Mouse (Mus musculus) cerebellum, adult 11-12 months (tissue): ENCODE measurements around the gene Tbl2.
A peak's percentile ranks its signal among the peaks of the same experiment; 100 is the strongest.

Experiments used
- DNase-seq: peaks from one replicate; pipeline ENCODE4 v3.0.0; 2022

The Tbl2 gene

DNA sequence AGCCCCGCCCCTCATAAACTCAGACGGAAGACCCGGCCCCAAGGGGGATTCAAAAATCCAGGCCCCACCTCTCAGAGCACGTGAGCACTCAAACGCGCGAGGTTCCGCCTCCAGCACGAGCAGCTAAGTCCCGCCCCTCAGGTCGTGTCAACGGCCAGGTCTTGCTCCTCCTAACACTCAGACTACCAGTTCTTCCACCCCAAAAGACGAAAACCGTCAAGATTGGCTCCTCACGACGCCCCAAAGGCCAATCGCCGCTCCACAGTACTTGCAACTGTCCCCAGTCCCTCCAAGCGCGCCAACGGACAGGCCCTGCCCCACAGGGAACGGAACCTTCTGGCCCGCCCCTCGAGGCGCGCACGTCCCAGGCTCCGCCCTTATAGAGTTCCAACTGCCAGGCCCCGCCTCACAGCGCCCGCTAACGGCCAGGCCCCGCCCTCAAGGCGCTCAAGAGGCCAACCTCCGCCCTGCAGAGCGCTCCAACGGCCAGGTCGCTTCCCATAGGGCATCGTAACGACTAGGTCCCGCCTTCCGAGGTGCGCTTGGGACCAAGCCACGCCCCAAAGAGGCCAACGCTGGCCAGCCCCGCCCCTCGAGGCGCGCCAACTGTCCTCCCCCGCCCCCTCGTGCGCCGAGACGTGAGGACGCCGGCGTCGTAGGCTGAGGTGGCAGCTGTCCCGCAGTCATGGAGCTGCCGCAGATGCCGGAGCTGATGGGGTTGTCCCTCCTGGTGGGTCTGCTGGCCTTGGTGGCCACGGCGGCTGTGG is at the start of gene Tbl2:
TSS of gene Tbl2 (plus strand) at position 605 of the 767 bp plus-strand sequence.
- peak; percentile 99 for DNase-seq

DNA sequence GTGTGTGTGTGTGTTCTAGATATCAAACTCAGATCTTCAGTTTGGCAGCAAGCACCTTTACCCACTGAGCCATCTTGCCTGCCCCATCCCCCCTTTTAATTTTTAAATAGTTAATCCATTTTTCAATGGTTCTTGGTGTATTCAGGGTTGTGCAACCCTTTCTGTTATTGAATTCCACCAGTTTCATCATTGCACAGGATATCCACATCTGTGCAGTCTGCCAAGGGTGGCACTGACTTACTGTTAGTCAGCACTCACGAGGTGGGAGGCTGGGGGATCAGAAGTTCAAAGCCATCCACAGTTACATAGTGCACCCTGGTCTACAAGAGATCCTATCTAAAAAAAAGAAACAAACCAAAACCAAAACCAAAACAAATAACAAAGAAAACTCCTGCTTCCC is 48.5 kb upstream of the Tbl2 start:
- DNase-seq = no peak

DNA sequence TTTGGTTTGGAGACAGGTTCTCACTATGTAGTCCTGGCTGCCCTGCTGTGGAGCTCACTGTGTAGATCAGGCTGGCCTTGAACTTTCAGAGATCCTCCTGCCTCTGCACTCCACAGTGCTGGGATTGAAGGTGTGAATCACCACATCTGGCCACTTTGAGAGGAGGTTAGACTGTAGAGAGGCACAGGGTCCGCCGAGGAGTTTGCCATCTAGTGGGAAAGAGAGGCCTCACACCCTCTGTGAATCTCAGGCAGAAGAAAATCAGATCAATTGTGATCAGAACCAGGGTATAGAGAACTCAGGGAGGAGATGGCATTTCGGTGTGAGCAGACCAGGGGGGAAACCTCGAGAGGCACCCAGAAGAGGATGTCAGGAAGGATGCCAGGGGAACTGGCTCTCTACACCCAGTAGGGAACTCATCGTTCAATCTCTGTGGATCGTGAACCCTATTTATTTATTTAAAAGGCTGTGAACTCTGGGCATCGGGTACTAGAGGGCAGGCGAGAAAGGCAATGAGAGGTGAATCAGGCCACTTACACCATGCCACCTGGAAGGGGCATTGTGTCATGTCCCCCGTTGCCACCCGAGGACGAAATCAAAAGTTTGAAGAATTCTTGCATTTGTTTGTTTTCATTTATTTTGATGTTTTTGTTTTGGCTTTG is 45.3 kb upstream of the Tbl2 start:
- DNase-seq = no peak

DNA sequence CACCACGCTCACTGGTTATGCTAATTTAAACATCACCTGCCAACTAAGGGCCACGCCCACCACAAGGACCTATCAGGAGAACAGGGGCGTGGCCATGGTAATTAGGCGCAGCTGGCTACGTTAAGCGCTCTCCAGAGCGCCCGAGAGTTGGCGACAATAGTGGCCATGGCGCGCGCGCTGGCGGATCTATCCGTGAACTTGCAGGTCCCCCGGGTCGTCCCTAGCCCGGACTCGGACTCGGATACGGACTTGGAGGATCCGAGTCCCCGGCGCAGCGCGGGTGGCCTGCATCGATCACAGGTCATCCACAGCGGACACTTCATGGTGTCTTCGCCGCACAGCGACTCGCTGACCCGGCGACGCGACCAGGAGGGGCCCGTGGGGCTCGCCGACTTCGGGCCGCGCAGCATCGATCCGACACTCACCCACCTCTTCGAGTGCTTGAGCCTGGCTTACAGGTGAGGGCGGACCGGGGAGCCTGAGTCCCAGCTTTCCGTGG is 42.6 kb upstream of the Tbl2 start:
- peak; percentile 36 for DNase-seq

DNA sequence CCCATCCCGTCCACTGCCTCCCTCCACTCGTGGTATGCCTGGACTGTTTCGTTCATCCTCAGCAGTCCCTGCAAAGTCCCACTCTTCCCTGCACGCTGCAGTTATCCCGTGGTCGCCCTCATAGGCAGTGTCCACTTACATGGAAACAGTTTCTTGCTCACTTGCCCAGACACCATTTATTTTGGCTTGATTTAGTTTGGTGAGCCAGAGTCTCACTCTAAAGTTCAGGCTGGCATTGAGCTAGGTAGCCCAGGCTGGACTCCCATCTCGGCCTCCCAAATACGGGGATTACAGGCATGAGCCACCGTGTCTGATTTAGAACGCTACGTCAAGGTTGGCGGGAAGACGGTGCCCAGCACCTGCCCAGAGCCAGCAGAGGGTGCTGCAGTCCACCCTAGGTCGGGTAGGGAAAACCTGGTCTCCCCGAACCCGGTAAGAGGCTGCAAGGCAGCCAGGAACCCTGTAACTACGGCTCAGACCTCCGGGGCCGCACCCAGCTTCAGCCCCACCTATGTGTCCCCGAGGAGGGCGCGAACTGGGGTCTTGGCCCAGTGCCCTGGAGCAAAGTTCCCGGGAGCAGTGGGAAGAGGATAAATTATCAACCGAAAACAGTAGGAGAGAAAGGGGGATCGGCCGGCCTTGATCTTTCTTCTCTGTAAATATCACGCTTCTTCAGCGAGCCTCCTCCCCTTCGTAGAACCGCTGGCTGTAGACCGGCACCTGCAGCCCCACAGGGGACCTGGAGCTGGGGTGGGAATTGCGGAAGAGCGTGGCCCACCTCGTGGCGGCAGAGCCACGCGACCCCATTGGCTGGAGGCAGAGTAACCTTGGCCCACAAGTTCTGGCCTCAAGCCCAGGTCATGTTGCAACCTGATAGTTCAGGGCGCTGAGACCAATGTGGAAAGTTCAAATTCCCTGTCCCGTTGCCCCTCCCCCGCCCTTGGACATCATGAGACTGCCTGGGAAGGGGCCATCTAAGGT is 41.6 kb upstream of the Tbl2 start:
- DNase-seq = peak; percentile 43

DNA sequence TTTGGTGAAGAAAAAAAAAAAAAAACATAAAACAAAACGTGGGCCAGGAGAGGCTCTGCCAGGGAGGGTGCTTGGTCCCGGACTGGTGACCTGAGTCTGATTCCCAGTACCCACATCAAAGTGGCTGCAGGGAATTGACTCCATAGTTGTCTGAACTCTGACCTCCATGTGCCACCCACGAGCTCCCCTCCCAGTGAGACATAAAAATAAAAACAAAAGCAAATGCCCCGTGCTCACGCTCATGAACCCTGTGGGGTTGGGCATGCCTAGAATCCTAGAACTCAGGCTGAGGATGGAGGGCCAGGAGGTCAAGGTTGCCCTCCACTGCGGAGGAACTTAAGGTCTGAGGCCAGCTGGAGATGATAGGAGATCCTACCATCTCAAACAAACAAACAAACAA is 40.4 kb upstream of the Tbl2 start:
- no peak for DNase-seq

DNA sequence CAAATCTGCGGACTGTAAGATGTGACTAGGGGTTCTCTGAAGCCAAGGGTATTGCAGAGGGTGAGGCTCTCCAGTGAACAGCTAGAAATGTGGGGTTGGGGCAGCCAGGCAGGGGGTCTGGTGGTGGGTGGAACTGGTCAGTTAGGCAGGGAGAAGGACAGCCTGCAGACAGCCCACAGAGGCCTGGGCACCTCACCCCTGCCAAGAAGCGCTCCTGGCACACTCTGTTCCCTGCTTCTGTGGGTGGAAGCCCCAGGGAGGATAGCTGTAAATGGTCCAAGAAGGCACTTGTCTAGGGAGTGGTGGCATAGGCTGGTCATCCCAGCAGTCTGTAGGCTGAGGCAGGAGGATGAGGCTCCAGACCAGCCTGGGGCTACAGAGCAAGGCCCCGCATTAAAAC is 40.0 kb upstream of the Tbl2 start:
- no peak for DNase-seq

DNA sequence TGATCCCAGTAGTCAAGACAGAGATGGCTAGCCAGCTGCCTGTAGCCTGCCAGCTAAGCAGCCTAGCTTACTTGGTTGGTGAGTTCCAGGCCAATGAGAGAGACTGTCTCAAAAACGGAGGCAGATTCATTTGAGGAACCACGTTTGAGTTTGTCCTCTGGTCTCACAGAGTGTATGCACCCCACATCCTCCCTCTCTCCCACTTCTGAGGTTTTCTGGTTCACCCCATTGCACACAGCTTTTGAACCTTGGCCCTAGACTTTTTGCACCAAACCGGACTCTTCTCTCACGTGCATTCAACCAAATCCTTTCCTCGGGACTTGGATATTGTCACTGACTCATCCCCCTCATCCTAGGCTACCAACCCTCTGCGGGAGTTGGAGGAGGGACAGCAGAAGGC is 39.5 kb upstream of the Tbl2 start:
- no peak for DNase-seq

DNA sequence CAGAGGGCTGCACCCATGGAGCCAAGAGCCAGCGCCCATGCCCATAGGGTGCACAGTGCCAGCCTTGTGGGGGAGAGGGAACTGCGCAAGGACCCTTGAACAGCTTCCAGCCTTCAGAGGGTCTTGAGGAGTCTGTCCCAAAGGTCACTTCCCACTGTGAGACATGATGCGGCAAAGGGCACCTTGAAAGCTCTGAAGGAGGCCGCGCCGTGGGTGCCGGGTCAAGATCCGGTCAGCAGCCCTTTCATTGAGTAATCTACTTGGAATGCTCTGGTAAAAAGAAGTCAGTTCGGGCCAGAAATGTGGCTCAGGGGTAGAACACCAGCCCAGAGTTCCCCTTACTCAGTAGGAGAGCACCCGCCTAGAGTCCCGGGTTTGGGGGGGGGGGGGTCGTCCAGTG is 35.7 kb upstream of the Tbl2 start:
- DNase-seq = no peak

DNA sequence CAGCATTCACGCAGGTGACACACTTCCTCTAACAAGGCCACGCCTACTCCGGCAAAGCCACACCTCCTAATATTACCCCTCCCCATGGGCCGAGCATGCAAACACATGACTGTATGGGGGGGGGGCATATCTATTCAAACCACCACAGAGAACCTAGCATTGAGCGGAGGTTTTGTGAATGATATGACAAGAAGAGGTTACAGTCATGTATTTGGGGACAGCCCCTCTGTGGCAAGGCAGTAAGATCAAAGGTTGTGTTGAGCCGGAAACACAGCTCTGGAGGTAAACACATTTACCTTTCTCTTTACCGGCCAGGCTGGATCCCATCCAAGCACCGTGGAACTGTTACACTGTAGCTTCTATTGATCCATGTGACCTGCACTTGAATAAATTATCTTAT is 34.2 kb upstream of the Tbl2 start:
- DNase-seq = no peak

DNA sequence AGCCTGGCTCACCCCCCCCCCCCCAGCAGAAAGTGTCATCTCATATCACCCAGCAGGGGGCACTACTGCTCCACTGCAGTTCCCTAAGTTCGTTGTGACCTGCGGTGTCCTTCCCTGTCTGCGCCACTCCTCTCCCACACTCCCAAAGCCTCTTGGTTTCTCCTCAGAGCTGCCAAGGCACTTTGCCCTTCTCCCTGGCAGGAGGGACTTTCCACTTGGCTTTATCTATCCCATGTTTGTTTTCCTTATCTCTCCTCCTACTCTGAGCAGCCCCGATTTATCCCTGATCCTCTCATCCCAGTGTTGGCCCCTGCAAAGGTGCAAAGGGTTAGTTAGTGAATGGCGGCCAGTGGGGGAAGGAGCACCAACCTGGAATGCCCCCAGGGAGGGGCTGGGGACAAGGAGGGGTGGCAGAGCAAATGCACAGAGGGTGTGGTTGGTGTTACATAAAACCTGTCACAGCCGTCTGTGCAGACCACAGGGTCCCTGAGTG is 30.8 kb upstream of the Tbl2 start:
- peak; percentile 44 for DNase-seq

DNA sequence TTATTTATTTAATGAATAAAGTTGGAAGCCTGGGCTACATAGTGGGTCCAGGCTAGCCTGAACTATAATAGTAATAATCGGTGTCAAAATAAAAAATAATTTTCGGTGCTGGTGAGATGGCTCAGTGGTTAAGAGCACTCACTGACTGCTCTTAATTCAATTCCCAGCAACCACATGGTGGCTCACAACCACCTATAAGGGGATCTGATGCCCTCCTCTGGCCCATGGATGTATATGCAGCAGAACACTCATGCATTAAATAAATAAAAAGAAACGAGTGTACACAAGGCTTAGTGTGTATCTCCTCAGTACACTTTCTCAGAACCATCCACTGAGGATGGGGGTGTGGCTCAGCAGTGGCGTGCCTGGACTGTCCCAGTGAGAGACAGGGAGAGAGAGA is 28.7 kb upstream of the Tbl2 start:
- no peak for DNase-seq

DNA sequence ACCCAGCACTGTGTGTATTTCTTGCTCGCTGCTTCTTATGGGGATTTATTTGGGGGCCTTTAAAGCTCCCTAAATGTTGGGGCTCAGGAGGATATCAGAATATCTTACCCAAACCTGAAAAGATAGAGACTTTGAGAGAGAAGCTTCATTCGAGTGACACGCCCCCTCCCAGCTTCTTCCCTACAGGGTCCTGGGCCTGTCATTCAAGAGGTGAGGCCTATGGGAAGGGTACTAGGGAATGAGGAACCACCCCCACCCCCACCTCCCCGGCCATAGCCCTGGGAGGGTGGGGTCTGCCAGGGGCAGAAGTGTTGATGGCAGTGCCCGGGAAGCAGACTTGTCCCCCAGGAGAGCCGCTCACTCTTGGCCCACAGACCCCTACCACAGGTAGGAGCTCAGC is 23.3 kb upstream of the Tbl2 start:
- DNase-seq = no peak

DNA sequence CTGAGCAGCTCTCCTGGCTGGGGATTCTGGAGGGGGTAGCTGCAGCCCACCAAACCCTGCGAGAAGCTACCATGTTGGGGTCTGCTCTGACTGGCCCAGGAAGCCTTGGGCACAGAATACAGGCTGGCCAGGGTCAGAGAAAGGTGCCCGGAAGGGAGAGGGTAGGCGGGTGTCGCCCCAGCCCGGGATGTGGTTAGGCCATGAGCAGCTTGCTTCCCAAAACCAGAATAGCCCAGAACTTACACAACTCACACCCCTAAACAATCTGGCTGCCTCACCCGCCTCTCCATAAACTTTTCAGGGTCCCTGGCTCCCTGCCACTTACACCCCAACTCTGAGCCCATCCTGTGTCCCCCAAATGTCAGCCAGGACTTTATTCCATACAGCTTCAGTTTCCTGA is 21.8 kb upstream of the Tbl2 start:
- no peak for DNase-seq

DNA sequence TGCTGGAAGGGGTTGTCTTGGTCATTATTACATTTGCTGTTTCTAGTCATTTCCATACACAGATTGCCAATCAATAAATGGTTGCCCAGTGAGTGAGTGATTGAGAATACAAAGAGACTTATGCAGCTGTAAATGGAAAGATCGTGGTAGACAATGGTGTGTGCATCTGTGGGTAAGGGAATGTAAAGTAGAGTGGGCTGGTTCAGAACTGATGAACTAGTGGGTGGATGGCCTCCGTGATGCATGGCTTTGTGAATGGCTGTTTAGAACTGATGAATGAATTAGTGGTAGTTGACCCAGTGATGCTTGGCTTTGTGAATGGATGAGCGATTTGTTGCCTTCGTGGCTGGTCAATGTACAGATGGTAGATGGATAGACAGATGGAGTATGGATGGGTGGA is 19.7 kb upstream of the Tbl2 start:
- DNase-seq = no peak

DNA sequence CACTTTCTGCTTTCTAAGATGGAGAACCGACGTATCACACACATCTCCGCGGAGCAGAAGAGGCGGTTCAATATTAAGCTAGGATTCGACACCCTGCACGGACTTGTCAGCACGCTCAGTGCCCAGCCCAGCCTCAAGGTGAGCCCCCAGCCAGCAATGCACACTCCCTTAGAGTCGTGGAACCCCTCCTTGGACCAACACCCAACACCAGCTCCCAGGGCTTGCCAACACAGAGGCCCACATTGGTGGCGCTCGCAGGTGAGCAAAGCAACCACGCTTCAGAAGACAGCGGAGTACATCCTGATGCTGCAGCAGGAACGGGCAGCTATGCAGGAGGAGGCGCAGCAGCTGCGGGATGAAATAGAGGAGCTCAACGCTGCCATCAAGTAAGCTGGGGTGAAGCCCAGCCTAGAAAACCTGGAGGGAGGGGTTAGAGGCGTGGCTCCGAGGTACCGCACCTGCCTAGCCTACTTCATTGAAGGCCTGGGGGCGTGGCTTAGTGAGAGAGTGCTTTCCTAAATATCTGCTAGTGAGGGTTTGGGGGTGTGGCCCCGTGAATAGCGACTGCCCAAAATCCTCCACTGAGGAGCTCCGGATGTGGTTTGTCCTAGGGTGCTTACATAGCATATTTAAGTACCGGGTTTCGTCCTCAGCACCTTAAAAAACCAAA is 15.6 kb upstream of the Tbl2 start:
- peak; percentile 20 for DNase-seq

DNA sequence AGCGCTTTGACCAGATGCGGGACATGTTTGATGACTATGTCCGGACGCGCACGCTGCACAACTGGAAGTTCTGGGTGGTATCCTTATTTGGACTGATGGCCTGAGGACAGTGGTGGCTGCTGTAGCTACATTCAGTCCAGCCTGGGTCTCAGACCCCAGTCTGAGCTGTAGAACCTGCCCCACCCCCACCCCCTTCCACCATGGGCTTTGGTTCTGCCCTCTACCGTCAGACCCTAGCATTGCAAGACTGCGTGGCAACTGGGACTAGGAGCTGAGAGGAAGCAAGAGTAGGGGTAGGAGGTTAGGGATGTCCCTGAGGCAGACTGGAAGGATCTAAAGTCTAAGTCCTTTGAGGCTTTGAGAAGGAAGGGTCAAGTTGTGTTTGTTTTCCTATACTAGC is 14.9 kb upstream of the Tbl2 start:
- no peak for DNase-seq

DNA sequence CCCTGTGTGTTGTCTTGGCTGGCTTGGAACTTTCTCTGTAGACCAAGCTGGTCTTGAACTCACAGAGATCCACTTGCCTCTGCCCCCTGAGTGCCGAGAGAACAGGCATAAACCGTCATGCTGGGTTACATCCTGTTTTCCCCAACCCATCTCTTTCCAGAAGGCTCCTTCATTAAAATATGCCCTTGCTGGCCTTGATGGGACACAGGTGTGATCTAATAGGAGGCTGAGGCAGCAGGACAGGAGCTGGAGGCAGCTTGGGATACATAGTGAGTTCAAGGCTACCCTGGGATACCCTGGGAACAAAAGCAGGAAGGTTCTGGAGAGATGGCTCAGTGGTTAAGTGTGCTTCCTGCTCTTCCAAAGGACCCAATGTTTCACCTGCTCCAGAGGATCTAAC is 9.6 kb upstream of the Tbl2 start:
- no peak for DNase-seq

DNA sequence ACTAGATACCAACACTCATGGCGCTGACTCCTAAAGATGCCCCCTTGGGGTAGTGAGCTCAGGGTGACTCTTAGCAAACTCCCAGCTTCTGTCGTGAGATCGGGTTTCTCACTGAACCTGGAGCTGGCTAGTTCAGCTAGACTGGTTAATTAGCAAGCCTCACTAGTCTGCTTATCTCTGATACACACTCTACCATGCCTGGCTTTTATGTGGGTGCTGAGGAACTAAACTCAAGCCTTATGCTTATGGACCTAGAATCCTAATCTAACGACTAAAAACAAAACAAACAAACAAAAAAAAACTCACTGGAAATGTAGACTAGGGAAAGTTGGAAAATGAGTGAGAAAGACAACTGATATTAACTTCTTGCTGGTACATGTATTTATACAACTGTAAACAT is 5.0 kb upstream of the Tbl2 start:
- no peak for DNase-seq

DNA sequence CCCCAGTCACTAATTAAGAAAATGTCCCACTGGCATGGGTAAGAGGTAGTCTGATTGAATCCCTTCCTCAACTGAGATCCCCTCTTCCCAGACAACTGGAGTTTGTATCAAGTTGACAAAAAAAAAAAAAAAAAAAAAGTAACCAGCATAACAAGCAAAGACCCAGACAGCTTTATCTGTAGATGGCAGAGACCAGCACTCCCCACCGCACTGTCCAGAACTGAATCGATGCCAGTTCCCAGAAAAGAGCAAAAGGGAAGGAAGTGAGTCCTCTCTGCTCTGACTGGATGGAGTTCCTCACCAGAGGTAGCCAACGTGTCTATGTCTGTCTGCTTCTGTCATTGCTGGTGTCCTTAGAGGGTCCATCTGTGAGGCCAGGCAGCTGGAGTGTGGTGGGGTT is 3.9 kb upstream of the Tbl2 start:
- no peak for DNase-seq

DNA sequence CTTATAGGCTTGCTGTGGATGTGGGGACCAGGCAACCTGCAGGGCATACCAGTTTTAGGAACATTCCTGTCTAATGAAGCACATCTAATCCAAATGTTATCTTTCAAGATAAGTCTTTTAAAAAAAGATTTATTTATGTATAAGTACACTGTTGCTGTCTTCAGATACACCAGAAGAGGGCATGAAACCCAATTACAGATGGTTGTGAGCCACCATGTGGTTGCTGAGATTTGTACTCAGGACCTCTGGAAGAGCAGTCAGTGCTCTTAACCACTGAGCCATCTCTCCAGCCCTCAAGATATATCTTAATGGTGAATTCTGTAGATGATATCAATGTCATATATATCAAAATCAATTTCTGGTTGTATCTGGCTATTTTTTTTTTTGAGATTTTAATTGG is 3.5 kb upstream of the Tbl2 start:
- DNase-seq = no peak

DNA sequence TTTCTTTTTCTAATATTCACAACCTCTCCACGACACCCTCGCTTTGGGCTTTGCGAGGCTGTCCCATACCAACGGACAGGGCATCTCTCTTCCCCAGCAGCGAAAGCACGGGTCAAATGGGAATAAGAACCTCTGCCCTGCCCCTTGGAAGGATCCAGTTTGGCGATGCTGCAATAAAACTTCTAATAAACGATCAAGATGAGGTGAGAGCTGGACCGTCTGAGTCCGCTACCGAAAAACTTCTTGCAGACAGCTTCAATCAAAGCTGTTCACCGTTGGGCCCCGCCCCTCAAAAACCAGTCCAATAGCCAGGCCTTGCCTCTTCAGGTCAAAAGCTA is 773 bp upstream of the Tbl2 start:
- no peak for DNase-seq

DNA sequence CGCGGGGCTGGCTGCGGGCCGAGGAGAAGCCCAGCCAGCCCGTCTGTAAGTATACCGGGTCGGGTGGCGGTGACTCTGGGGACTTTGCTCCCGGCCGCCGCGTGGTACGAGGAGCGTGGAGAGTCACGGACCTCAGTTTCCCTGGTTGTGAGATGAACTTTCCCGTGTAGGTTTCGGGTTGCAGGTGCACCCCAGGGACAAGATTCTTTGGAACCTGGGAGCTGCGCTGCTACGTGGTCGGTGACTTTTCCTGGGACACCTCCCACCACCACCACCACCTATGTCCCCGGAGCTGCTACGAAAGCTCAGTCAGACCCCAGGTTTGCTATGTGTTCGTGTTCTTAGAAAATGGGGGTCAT is 342 bp downstream of the Tbl2 start:
- no peak for DNase-seq
